Mouse (Mus musculus) myocyte (in vitro differentiated cells): ENCODE results near the gene Lrrfip2. TPM values are rescaled to one million over a fixed set of nuclear protein-coding genes. Genes with fewer than 3 reads are reported as not detected.

Experiments
- H3K27me3 ChIP-seq: one replicate; pipeline ENCODE4 v1.6.1; 2011; ENCODE audit not compliant: control insufficient read depth, insufficient read depth, insufficient read length
- H3K36me3 ChIP-seq: one replicate; pipeline ENCODE4 v1.6.1; 2011; ENCODE audit not compliant: control insufficient read depth, insufficient read depth
- H3K4me2 ChIP-seq: one replicate; pipeline ENCODE4 v1.6.1; 2011; ENCODE audit warnings: low read depth, control low read depth
- H3K4me3 ChIP-seq: one replicate; pipeline ENCODE4 v1.5.1; 2011; ENCODE audit warnings: mild to moderate bottlenecking, control low read depth, moderate library complexity
- H3K79me2 ChIP-seq: one replicate; pipeline ENCODE4 v1.6.1; 2011; ENCODE audit not compliant: control insufficient read depth, insufficient read depth
- H3ac ChIP-seq: one replicate; pipeline ENCODE4 v1.6.1; 2011; ENCODE audit not compliant: control insufficient read depth, insufficient read length
- CEBPB ChIP-seq: IDR thresholded peaks from 2 replicates; pipeline ENCODE4 v1.6.1; 2011; ENCODE audit warnings: mild to moderate bottlenecking, moderate library complexity; ENCODE audit not compliant: poor library complexity, insufficient read depth, severe bottlenecking
- E2F4 ChIP-seq: IDR thresholded peaks from one replicate; pipeline ENCODE4 v1.6.1; 2011; ENCODE audit warnings: mild to moderate bottlenecking, control low read depth, moderate library complexity; ENCODE audit not compliant: insufficient read depth
- MAX ChIP-seq: IDR thresholded peaks from one replicate; pipeline ENCODE4 v1.6.1; 2011; ENCODE audit warnings: low read depth, mild to moderate bottlenecking, control low read depth
- MYOD1 ChIP-seq, 3 experiments: IDR thresholded peaks; one replicate each; pipeline ENCODE4 v1.6.1; 2011; ENCODE audit warnings: control low read depth in 2 of 3, low read depth in 2 of 3, mild to moderate bottlenecking in 2 of 3, moderate library complexity in 1 of 3; ENCODE audit not compliant: insufficient read length in 2 of 3, control insufficient read depth in 1 of 3
- MYOG ChIP-seq, 3 experiments: IDR thresholded peaks; one replicate each; pipeline ENCODE4 v1.6.1; 2011; ENCODE audit warnings: control low read depth in 2 of 3, low read depth in 2 of 3, mild to moderate bottlenecking in 2 of 3; ENCODE audit not compliant: insufficient read length in 2 of 3, control insufficient read depth in 1 of 3, insufficient read depth in 1 of 3
- POLR2A ChIP-seq: IDR thresholded peaks from one replicate; pipeline ENCODE4 v1.6.1; 2011; ENCODE audit warnings: low read depth, mild to moderate bottlenecking, control low read depth, moderate library complexity; ENCODE audit not compliant: insufficient read length
- POLR2AphosphoS2 ChIP-seq: IDR thresholded peaks from one replicate; pipeline ENCODE4 v1.6.1; 2011; ENCODE audit warnings: low read depth, control low read depth; ENCODE audit not compliant: insufficient read length
- REST ChIP-seq: IDR thresholded peaks from one replicate; pipeline ENCODE4 v1.6.1; 2011; ENCODE audit warnings: mild to moderate bottlenecking, control low read depth, moderate library complexity; ENCODE audit not compliant: insufficient read depth, insufficient read length
- SRF ChIP-seq: IDR thresholded peaks from one replicate; pipeline ENCODE4 v1.6.1; 2011; ENCODE audit warnings: low read depth; ENCODE audit not compliant: control insufficient read depth, insufficient read length
- TCF12 ChIP-seq: IDR thresholded peaks from one replicate; pipeline ENCODE4 v1.6.1; 2011; ENCODE audit warnings: mild to moderate bottlenecking, control low read depth; ENCODE audit not compliant: poor library complexity, insufficient read depth, severe bottlenecking
- TCF3 ChIP-seq: IDR thresholded peaks from one replicate; pipeline ENCODE4 v1.6.1; 2011; ENCODE audit warnings: low read depth, control low read depth; ENCODE audit not compliant: insufficient read length
- USF1 ChIP-seq: IDR thresholded peaks from one replicate; pipeline ENCODE4 v1.6.1; 2011; ENCODE audit warnings: low read depth, mild to moderate bottlenecking, control low read depth, moderate library complexity
- polyA plus RNA-seq: library from polyadenylated mRNA; unstranded; fragments of >200 nt; fragmentation: generic; extraction: Trizol; gene quantifications from one replicate; pipeline ENCODE4 v1.2.1, GENCODE M21; 2012; ENCODE audit warnings: missing spikeins

Lrrfip2 gene
- polyA plus RNA-seq, 1 experiment = 27.8 TPM

- H3K4me3 ChIP-seq = no peak overlapping the region
- H3K4me2 ChIP-seq = no peak overlapping the region
- peaks cover 85% of the 10 kb centered on the region for H3K79me2 ChIP-seq
- H3K27me3 ChIP-seq = no peaks in the 10 kb centered on the region
- TF ChIP-seq REST (no peak), USF1 (no peak), MYOD1 (IDR thresholded peaks at IDR 0.05; ENCODE audit: control insufficient read depth in 1 of 3, insufficient read length in 2 of 3, low read depth in 2 of 3) (no peak), SRF (no peak), POLR2AphosphoS2 (no peak), POLR2A (no peak), MAX (no peak), TCF12 (no peak), MYOG (IDR thresholded peaks at IDR 0.05; ENCODE audit: control insufficient read depth in 1 of 3, insufficient read depth in 1 of 3, insufficient read length in 2 of 3, low read depth in 2 of 3) (no peak)
- H3ac ChIP-seq = no peak overlapping the region
- peaks cover 5% of the 10 kb centered on the region for H3K36me3 ChIP-seq
These were observed 7.0 kb downstream of the Lrrfip2 start for GRCm38 (mm10) chr9:111124440-111124839.

DNA sequence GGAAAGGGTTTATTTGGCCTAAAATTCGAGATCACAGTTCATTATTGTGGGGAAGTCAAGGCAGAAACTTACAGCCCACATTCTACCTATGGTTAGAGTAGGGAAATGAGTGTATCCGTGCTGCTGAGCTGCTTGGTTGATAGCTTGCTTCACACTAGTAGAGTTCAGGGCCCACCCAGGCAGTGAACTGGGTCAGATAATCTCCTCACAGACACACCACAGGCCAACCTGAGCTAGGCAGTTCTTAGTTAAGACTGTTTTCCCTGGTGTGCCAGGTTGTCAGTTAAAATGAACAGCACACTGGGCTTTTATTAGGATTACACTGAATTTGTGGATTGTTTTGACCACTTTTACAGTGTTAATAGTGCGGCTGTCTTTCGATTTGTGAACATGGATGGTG lies 9.3 kb downstream of the Lrrfip2 start:
- Histone ChIP-seq H3K27me3 (no peaks in the 10 kb centered on the region), H3K36me3 (peaks cover 5% of the 10 kb centered on the region), H3K4me3 (no peak overlapping the region), H3K4me2 (no peak overlapping the region), H3ac (no peak overlapping the region), H3K79me2 (peaks cover 84% of the 10 kb centered on the region)
- TF ChIP-seq POLR2A (no peak), MAX (no peak), TCF3 (no peak), MYOG (IDR thresholded peaks at IDR 0.05; ENCODE audit: control insufficient read depth in 1 of 3, insufficient read depth in 1 of 3, insufficient read length in 2 of 3, low read depth in 2 of 3) (no peak), E2F4 (no peak), USF1 (no peak), POLR2AphosphoS2 (no peak), SRF (no peak), TCF12 (no peak), REST (no peak), MYOD1 (IDR thresholded peaks at IDR 0.05; ENCODE audit: control insufficient read depth in 1 of 3, insufficient read length in 2 of 3, low read depth in 2 of 3) (no peak), CEBPB (no peak)

GRCm38 (mm10) chr9:111127749-111128148 lies 10.4 kb downstream of the Lrrfip2 start:
- H3K79me2 ChIP-seq = peaks cover 83% of the 10 kb centered on the region
- no peak overlapping the region for H3ac ChIP-seq
- no peak overlapping the region for H3K4me3 ChIP-seq
- H3K27me3 ChIP-seq = no peaks in the 10 kb centered on the region
- H3K4me2 ChIP-seq = no peak overlapping the region
- peaks cover 5% of the 10 kb centered on the region for H3K36me3 ChIP-seq
- TF ChIP-seq MYOD1 (IDR thresholded peaks at IDR 0.05; ENCODE audit: control insufficient read depth in 1 of 3, insufficient read length in 2 of 3, low read depth in 2 of 3) (peak in 1 of 3 experiments; percentile 64), TCF12 (peak; percentile 18), MYOG (IDR thresholded peaks at IDR 0.05; ENCODE audit: control insufficient read depth in 1 of 3, insufficient read depth in 1 of 3, insufficient read length in 2 of 3, low read depth in 2 of 3) (peak in 2 of 3 experiments; percentile 60 to 77), CEBPB (no peak)

DNA sequence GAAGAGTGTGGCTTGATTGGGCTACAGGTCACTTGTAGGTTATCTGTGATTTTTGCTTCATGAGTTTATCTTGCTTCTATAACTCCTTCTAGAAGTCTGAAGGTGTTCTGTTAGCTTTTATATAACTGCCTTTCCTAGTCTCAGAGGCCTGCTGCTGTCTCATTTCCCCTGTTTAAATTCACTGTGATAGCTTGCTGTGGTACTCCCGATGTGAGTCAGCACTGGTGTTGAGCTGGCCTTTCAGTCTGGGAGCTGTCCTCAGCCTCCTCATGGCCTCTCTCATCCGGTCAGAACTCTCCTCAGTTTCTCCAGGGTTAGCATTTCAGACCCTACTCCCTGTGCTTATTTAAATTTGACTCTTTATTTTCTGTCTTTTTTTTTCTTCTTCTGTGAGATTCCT lies 12.7 kb downstream of the Lrrfip2 start:
- Histone ChIP-seq H3K79me2 (peaks cover 61% of the 10 kb centered on the region), H3K4me3 (no peak overlapping the region), H3K27me3 (no peaks in the 10 kb centered on the region), H3K4me2 (no peak overlapping the region), H3K36me3 (no peaks in the 10 kb centered on the region), H3ac (no peak overlapping the region)
- TF ChIP-seq E2F4 (no peak), SRF (no peak), MAX (no peak), CEBPB (no peak), REST (no peak), TCF12 (no peak), USF1 (no peak), MYOG (IDR thresholded peaks at IDR 0.05; ENCODE audit: control insufficient read depth in 1 of 3, insufficient read depth in 1 of 3, insufficient read length in 2 of 3, low read depth in 2 of 3) (no peak), POLR2A (no peak), TCF3 (no peak), MYOD1 (IDR thresholded peaks at IDR 0.05; ENCODE audit: control insufficient read depth in 1 of 3, insufficient read length in 2 of 3, low read depth in 2 of 3) (no peak), POLR2AphosphoS2 (no peak)

GRCm38 (mm10) chr9:111138161-111138560 lies 20.8 kb downstream of the Lrrfip2 start:
- Histone ChIP-seq H3ac (no peak overlapping the region), H3K27me3 (no peaks in the 10 kb centered on the region), H3K79me2 (peaks cover 47% of the 10 kb centered on the region), H3K36me3 (peaks cover 6% of the 10 kb centered on the region), H3K4me2 (no peak overlapping the region), H3K4me3 (no peak overlapping the region)
- TF ChIP-seq MAX (no peak), MYOD1 (IDR thresholded peaks at IDR 0.05; ENCODE audit: control insufficient read depth in 1 of 3, insufficient read length in 2 of 3, low read depth in 2 of 3) (no peak), E2F4 (no peak), REST (no peak), MYOG (IDR thresholded peaks at IDR 0.05; ENCODE audit: control insufficient read depth in 1 of 3, insufficient read depth in 1 of 3, insufficient read length in 2 of 3, low read depth in 2 of 3) (no peak), TCF12 (no peak), USF1 (no peak), POLR2AphosphoS2 (no peak), SRF (no peak)
